Comparison of ENCODE assay signal across 9 mouse cellular contexts in the genomic region with DNA sequence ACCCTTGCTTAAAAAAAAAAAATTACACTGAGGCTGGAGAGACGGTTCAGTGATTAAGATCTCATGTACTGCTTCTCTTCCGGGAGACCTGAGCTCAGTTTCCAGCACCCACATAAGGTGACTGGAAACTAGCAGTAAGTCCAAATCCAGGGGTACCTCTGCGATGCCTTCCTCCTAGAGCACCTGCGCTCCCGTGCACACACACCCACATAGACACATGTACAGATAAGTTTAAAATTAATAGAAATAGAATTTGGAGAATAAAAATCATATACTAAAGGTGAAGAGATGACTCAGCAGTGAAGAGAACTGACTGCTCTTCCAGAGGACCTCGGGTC. TPM values are rescaled to one million over a fixed set of nuclear protein-coding genes. Genes with fewer than 3 reads are reported as not detected.
DNase-seq lines count a peak whose midpoint lies in the region; ATAC-seq and TF ChIP-seq lines count a peak whose summit lies in the region.
"Had no signal": no experiment of that assay in that cellular context is flagged by ENCODE, and none has a peak within 500 bp of the region (broad histone marks: within the 10 kb centered on the region; RNA-seq: fewer than 3 reads in every experiment).

No protein-coding gene starts in this region.

- no peak for TF ChIP-seq POLR2A in cerebellum, adult 2 months (IDR thresholded peaks at IDR 0.05; ENCODE audit: borderline replicate concordance, insufficient read depth, low read length)

- peaks cover 10% of the 10 kb centered on the region for H3K36me3 ChIP-seq in megakaryocyte, embryonic 14.5 days (replicated peaks; ENCODE audit: low read length)
- H3K36me3 ChIP-seq in liver, embryonic 11.5 days (ENCODE audit: control insufficient read depth, insufficient read depth, low read length), result no peaks in the 10 kb centered on the region
- H3K36me3 ChIP-seq in stomach, embryonic 16.5 days (ENCODE audit: control insufficient read depth, insufficient read depth, low read length), result no peaks in the 10 kb centered on the region

- no peak for ATAC-seq in megakaryocyte, adult 5-6 weeks (ENCODE audit: poor library complexity, severe bottlenecking)
- no peak for ATAC-seq in liver, embryonic 11.5 days (replicated peaks; ENCODE audit: low FRiP score)
- ATAC-seq in stomach, embryonic 16.5 days (ENCODE audit: insufficient read depth, low FRiP score), result no peak
- no peak for ATAC-seq in CD4-positive, CD25-positive, alpha-beta regulatory T cell, adult 4 months

- no peaks in the 10 kb centered on the region for H3K27me3 ChIP-seq in cerebellum, adult 2 months (ENCODE audit: control insufficient read depth, insufficient read depth, low read length)
- no peaks in the 10 kb centered on the region for H3K27me3 ChIP-seq in megakaryocyte, embryonic 14.5 days (replicated peaks)
- H3K27me3 ChIP-seq in liver, embryonic 11.5 days (replicated peaks; ENCODE audit: control insufficient read depth, insufficient read depth, low read length), result no peaks in the 10 kb centered on the region
- H3K27me3 ChIP-seq in stomach, embryonic 16.5 days (ENCODE audit: control insufficient read depth, insufficient read depth, low read length), result no peaks in the 10 kb centered on the region

- peak overlapping the region; percentile 83; the same call in 1 of the 2 replicates for H3K27ac ChIP-seq in cerebellum, adult 2 months (ENCODE audit: insufficient read depth, low read length)
- peak overlapping the region; percentile 100; the same call in 1 of the 2 replicates for H3K27ac ChIP-seq in liver, embryonic 11.5 days (ENCODE audit: low read depth, low read length)
- peak overlapping the region; percentile 96 for H3K27ac ChIP-seq in stomach, embryonic 16.5 days (ENCODE audit: low read length)

- no peaks in the 10 kb centered on the region; the same call in 1 of the 2 replicates for H3K4me1 ChIP-seq in cerebellum, adult 2 months (ENCODE audit: control insufficient read depth, insufficient read depth, low read length)
- H3K4me1 ChIP-seq in megakaryocyte, embryonic 14.5 days, result peaks cover 33% of the 10 kb centered on the region
- H3K4me1 ChIP-seq in liver, embryonic 11.5 days (replicated peaks; ENCODE audit: control insufficient read depth, insufficient read depth, low read length), result peaks cover 12% of the 10 kb centered on the region
- H3K4me1 ChIP-seq in stomach, embryonic 16.5 days (ENCODE audit: control insufficient read depth, insufficient read depth, low read length), result peaks cover 8% of the 10 kb centered on the region

- H3K4me3 ChIP-seq in cerebellum, adult 2 months (replicated peaks; ENCODE audit: insufficient read depth, low read depth, low read length), result no peak overlapping the region
- H3K4me3 ChIP-seq in megakaryocyte, embryonic 14.5 days (replicated peaks), result peak overlapping the region; percentile 99
- peak overlapping the region; percentile 100 for H3K4me3 ChIP-seq in liver, embryonic 11.5 days (ENCODE audit: low read depth, low read length)
- H3K4me3 ChIP-seq in stomach, embryonic 16.5 days (replicated peaks; ENCODE audit: low read length), result peak overlapping the region; percentile 87

- no peaks in the 10 kb centered on the region for H3K9me3 ChIP-seq in megakaryocyte, embryonic 14.5 days
- no peaks in the 10 kb centered on the region for H3K9me3 ChIP-seq in liver, embryonic 11.5 days (ENCODE audit: control insufficient read depth, low read length)
- H3K9me3 ChIP-seq in stomach, embryonic 16.5 days (replicated peaks; ENCODE audit: control insufficient read depth, low read length), result no peaks in the 10 kb centered on the region

- peak overlapping the region; percentile 90 for H3K9ac ChIP-seq in liver, embryonic 11.5 days (ENCODE audit: low read depth, low read length)
- peak overlapping the region; percentile 85 for H3K9ac ChIP-seq in stomach, embryonic 16.5 days (ENCODE audit: low read length)

- WGBS in cerebellum, adult 2 months, result 78% methylated on average over 6 of the region's 6 CpGs
- 75% methylated on average over 6 of the region's 6 CpGs for WGBS in liver, embryonic 11.5 days
- WGBS in stomach, embryonic 16.5 days, result 69% methylated on average over 6 of the region's 6 CpGs

- TF ChIP-seq CTCF in cerebellum, adult 2 months (IDR thresholded peaks at IDR 0.05; ENCODE audit: borderline replicate concordance, insufficient read depth, low read depth, low read length), result no peak

- no peak for DNase-seq in cerebellum, adult 2 months
- no peak for DNase-seq in cerebellum, postnatal 4 days (ENCODE audit: low spot score in 2 of 2)
- no peak for DNase-seq in liver, embryonic 11.5 days (ENCODE audit: low spot score)
- no peak for DNase-seq in frontal cortex, postnatal 25 days (ENCODE audit: low spot score in 2 of 2)
- DNase-seq: kidney, adult 18-20 months had no signal

- H3K4me2 ChIP-seq in liver, embryonic 11.5 days, result peak overlapping the region; percentile 93
- H3K4me2 ChIP-seq in stomach, embryonic 16.5 days (ENCODE audit: low read depth, low read length), result peak overlapping the region; percentile 63

RNA-seq across cellular contexts. Expression of a gene that starts 18.2 kb away (rescaled TPM):
- polyA plus RNA-seq in cerebellum, adult 2 months (2012; rRNA removed), result 49.2 and 50.5 TPM in 2 replicates
- polyA plus RNA-seq in megakaryocyte, embryonic 14.5 days (2012; ENCODE audit: insufficient read depth, low replicate concordance), result 3.1 and 38.7 TPM in 2 replicates
- total RNA-seq in megakaryocyte, adult 5-6 weeks (2015), result 51.4 and 54.4 TPM in 2 replicates
- total RNA-seq in megakaryocyte, adult 5-6 weeks (2017), result 88.6 and 119 TPM in 2 replicates
- 30.9 and 34.5 TPM in 2 replicates for polyA plus RNA-seq in liver, embryonic 11.5 days (2014; fragmentation: Nextera tagmentation; extraction: Ambion mirVana)
- polyA plus RNA-seq in stomach, embryonic 16.5 days (2015; fragmentation: Nextera tagmentation; extraction: Ambion mirVana), result 35.8 and 44.5 TPM in 2 replicates
- 100 to 1,000 TPM; 223 to 256 TPM for polyA plus RNA-seq in CD4-positive, CD25-positive, alpha-beta regulatory T cell, adult 4 months (2017; shearing (Covaris generic))
